Mouse (Mus musculus) midbrain, embryonic 16.5 days (tissue): Measurements from ENCODE around the gene Cfi. TPM values are rescaled to one million over a fixed set of nuclear protein-coding genes. Genes with fewer than 3 reads are reported as not detected.

Experiments
- ATAC-seq: fragments of 200-750 bp; cut with Nextera tagmentation; 2 replicates; pipeline ENCODE4 v1.8.0; 2017; ENCODE audit warnings: moderate TSS enrichment
- H3K27ac ChIP-seq: fragments of 300-500 bp; sonication (generic); 2 replicates; pipeline ENCODE4 v1.5.1; 2014; ENCODE audit warnings: mild to moderate bottlenecking, low read length, mixed read lengths
- H3K27me3 ChIP-seq: fragments of 300-500 bp; sonication (generic); 2 replicates; pipeline ENCODE4 v1.6.1; 2014; ENCODE audit warnings: low read depth, low read length, mixed read lengths; ENCODE audit not compliant: control insufficient read depth, insufficient read depth
- H3K36me3 ChIP-seq: fragments of 300-500 bp; sonication (generic); 2 replicates; pipeline ENCODE4 v1.6.1; 2014; ENCODE audit warnings: mild to moderate bottlenecking, low read length, moderate library complexity, mixed read lengths; ENCODE audit not compliant: control insufficient read depth, insufficient read depth
- H3K4me1 ChIP-seq: fragments of 300-500 bp; sonication (generic); 2 replicates; pipeline ENCODE4 v1.6.1; 2014; ENCODE audit warnings: mild to moderate bottlenecking, low read length, mixed read lengths; ENCODE audit not compliant: control insufficient read depth, insufficient read depth
- H3K4me2 ChIP-seq: fragments of 300-500 bp; sonication (generic); 2 replicates; pipeline ENCODE4 v1.6.1; 2014; ENCODE audit warnings: mild to moderate bottlenecking, low read length, mixed read lengths
- H3K4me3 ChIP-seq: fragments of 300-500 bp; sonication (generic); 2 replicates; pipeline ENCODE4 v1.5.1; 2014; ENCODE audit warnings: low read depth, mild to moderate bottlenecking, low read length, moderate library complexity, mixed read lengths
- H3K9ac ChIP-seq: fragments of 300-500 bp; sonication (generic); 2 replicates; pipeline ENCODE4 v1.6.1; 2014; ENCODE audit warnings: low read depth, low read length, mixed read lengths
- H3K9me3 ChIP-seq: fragments of 300-500 bp; sonication (generic); replicated peaks from 2 replicates; pipeline ENCODE4 v1.6.1; 2014; ENCODE audit warnings: mild to moderate bottlenecking, low read length, mixed read lengths; ENCODE audit not compliant: control insufficient read depth, poor library complexity, severe bottlenecking
- WGBS: fragments of 180-500 bp; shearing (Covaris S2); extraction: QIAGEN DNeasy Blood & Tissue Kit; methylation state at CpG from one replicate; pipeline ENCODE4 v1.1.7; 2014; 5-methylcytosine and 5-hydroxymethylcytosine counted together
- polyA plus RNA-seq: library from polyadenylated mRNA; unstranded; fragments of >200 nt; fragmentation: Nextera tagmentation; extraction: Ambion mirVana; gene quantifications from 2 replicates; pipeline ENCODE4 v1.2.1, GENCODE M21; 2015

Cfi gene
- polyA plus RNA-seq, 1 experiment from 2014 or later = 0.45 TPM

DNA sequence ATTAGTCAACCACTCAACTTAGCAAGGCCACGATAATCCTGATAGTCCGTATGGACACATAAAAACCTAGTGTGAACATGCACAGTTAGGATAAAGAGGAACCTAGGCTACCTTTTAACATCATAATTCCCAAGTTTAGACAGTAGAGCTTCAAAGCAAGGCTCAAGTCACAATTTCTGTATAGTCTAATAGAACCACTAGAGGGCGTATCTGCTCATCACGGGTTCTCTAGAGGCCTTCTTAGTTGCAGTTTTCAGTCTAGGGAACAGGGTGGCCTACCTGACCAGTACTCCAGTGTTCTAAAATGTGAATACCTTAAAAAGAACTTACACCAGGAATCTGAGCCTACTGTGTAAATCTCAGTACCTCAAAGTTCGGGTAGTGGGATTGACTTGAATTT lies 12.4 kb upstream of the Cfi start:
- Histone ChIP-seq H3K4me3 (no peak overlapping the region), H3K9me3 (no peaks in the 10 kb centered on the region), H3K36me3 (peaks cover 14% of the 10 kb centered on the region), H3K4me1 (no peaks in the 10 kb centered on the region), H3K27ac (no peak overlapping the region), H3K9ac (no peak overlapping the region), H3K4me2 (no peak overlapping the region), H3K27me3 (no peaks in the 10 kb centered on the region)
- no peak for ATAC-seq
- 56% methylated on average over 5 of the region's 5 CpGs for WGBS

DNA sequence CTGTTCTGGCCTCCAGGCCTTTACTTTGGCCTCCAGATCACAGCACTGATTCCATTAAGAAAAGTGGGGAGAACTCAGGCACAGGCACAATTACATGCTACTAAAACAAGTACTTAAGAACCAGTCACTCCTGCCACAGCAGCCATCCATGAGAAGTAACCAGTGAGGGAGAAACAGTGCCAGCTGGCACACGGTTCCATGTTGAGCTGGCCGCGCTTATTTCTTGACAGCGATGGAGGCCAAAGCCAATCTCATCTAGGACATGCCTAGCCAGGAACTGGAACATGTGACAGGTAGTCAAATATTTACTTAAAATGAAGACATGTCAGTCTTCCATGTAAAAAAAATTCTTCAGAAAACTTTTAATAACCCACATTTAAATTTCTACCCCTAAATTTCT lies 11.5 kb upstream of the Cfi start:
- H3K36me3 ChIP-seq = peaks cover 14% of the 10 kb centered on the region
- 90% methylated on average over 4 of the region's 4 CpGs for whole genome bisulfite sequencing
- H3K4me3 ChIP-seq = no peak overlapping the region
- H3K27ac ChIP-seq = no peak overlapping the region
- no peaks in the 10 kb centered on the region for H3K27me3 ChIP-seq
- no peak for ATAC-seq
- no peak overlapping the region for H3K9ac ChIP-seq
- H3K4me1 ChIP-seq = peaks cover 3% of the 10 kb centered on the region
- H3K4me2 ChIP-seq = no peak overlapping the region
- H3K9me3 ChIP-seq = no peaks in the 10 kb centered on the region

DNA sequence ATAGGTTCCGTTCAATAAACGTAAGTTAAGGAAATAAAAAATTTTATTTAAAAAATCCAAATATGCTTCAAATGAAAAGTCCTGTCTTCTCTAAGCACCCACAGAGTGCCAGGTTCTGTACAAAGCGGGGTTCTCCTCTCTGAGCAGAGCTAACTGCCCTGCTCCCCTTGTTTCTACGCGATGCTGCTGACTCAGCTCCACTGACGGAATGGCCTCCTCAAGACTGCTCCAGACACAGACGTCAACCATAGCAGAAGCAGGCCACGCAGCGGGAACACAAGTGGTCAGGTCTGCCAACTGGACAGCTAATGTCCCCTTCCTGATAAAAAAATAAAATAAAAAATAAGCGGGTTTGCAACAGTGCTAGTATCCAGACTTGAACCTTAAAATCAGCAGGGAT lies 10.8 kb upstream of the Cfi start:
- Histone ChIP-seq H3K9ac (no peak overlapping the region), H3K36me3 (peaks cover 14% of the 10 kb centered on the region), H3K4me1 (peaks cover 11% of the 10 kb centered on the region), H3K27me3 (no peaks in the 10 kb centered on the region), H3K4me3 (no peak overlapping the region), H3K9me3 (no peaks in the 10 kb centered on the region), H3K27ac (no peak overlapping the region), H3K4me2 (no peak overlapping the region)
- WGBS = 89% methylated on average over 10 of the region's 10 CpGs
- ATAC-seq = no peak

DNA sequence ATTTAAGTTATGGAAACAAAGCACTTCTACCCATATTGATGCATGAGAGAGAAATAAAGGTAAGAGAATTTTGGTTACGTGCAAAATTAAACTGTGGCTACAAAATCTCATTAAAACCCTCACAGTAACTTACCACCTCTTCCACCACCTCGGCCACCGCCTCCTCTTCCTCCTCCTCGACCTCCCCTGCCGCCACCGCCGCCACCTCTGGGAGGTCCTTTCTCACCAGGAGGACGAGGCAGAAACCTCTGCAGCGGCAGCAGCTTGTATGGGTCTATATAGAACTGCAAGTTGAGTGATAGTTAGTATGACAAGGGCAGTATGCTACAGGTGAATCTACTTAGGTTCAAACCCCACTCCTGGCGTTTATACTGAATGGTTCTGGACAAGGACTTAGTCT lies 9.0 kb upstream of the Cfi start:
- H3K9ac ChIP-seq = no peak overlapping the region
- H3K4me2 ChIP-seq = no peak overlapping the region
- H3K36me3 ChIP-seq = peaks cover 14% of the 10 kb centered on the region
- H3K4me3 ChIP-seq = no peak overlapping the region
- 89% methylated on average over 10 of the region's 10 CpGs for WGBS
- no peaks in the 10 kb centered on the region for H3K27me3 ChIP-seq
- peaks cover 16% of the 10 kb centered on the region for H3K4me1 ChIP-seq
- no peak for ATAC-seq
- no peak overlapping the region for H3K27ac ChIP-seq
- H3K9me3 ChIP-seq = no peaks in the 10 kb centered on the region

DNA sequence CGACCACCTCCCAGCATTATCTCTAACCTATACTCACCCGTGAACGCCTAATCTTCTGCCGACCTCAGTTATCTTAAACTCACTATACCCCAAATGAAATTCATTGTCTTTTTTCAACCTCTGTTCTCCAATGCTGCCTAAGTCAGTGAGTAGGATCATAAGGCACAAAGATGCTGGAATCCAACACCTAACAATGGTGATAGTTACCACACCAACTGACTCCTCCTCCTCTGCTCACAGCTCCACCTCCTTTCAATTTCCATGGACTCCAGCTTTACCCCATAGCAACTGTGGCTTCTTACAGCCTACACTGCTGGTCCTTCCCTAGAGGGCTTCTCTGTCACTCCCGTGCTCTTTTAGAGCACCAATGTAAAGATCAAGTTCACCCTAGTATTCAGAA lies 8.0 kb upstream of the Cfi start:
- WGBS = 96% methylated on average over 5 of the region's 5 CpGs
- Histone ChIP-seq H3K9ac (no peak overlapping the region), H3K4me2 (no peak overlapping the region), H3K4me3 (no peak overlapping the region), H3K27me3 (no peaks in the 10 kb centered on the region), H3K9me3 (no peaks in the 10 kb centered on the region), H3K36me3 (peaks cover 14% of the 10 kb centered on the region), H3K27ac (no peak overlapping the region), H3K4me1 (peaks cover 17% of the 10 kb centered on the region)
- no peak for ATAC-seq

DNA sequence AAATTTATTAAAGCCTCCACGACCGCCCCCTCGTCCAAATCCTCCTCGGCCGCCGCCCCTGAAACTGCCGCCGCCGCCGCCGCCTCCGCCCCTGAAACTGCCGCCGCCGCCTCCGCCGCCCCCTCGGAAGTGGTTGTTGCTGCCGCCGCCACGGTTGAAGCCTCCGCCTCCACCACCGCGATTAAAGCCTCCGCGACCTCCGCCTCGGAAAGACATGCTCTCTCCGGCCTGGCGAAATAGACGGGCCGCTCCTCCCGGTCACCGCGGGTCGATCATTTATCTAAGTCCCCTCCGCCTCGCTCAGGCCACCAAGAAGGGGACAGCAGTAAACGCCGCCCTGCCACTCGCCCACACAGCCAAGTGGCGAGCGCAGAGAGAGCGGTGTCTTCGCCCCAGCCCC lies 5.1 kb upstream of the Cfi start:
- ATAC-seq = no peak; the same call in 1 of the 2 replicates
- no peaks in the 10 kb centered on the region for H3K9me3 ChIP-seq
- H3K9ac ChIP-seq = peak overlapping the region; percentile 75
- WGBS = under 1% methylated on average over 33 of the region's 45 CpGs
- peaks cover 17% of the 10 kb centered on the region for H3K4me1 ChIP-seq
- H3K4me2 ChIP-seq = peak overlapping the region; percentile 84
- no peaks in the 10 kb centered on the region for H3K27me3 ChIP-seq
- H3K4me3 ChIP-seq = peak overlapping the region; percentile 96
- H3K27ac ChIP-seq = peak overlapping the region; percentile 83
- H3K36me3 ChIP-seq = peaks cover 2% of the 10 kb centered on the region

DNA sequence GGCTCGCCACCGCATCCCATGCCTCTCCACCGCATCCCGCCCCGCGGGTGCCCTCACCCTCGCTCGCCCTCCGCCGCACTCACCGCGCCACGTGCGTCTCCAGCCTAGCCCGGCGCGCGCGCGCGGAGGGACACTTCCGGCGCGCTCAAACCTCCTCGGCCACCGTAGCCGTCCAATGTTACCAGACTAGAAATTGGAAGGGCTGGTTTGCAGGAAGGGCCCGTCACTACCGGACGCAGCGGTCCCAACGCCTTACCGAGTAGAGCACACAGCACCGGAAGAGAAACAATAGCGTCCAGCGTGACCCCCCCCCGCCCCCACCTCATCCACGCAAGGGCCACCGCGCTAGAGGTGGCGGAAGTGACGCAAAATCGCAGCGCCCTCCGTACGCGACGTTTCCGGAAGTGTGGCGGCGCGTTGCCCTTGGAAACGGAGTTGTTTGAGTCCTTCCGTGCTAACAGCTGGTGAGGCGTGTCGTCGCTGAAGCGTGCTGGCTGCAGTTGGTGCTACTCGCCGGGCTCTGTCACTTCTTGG lies 4.6 kb upstream of the Cfi start, which contains the start of gene Gar1:
Gene Gar1, minus strand, starts transcription at position 362 of the 534 bp plus-strand sequence.
- H3K4me2 ChIP-seq = peak within 1 kb of the TSS; percentile 84
- ATAC-seq = peak; percentile 98
- peak within 1 kb of the TSS; percentile 83 for H3K27ac ChIP-seq
- H3K4me3 ChIP-seq = peak within 1 kb of the TSS; percentile 96
- peak within 1 kb of the TSS; percentile 75 for H3K9ac ChIP-seq
- H3K27me3 ChIP-seq = no peaks in the 10 kb centered on the region
- peaks cover under 1% of the 10 kb centered on the region for H3K36me3 ChIP-seq
- H3K4me1 ChIP-seq = peaks cover 17% of the 10 kb centered on the region
- no peaks in the 10 kb centered on the region for H3K9me3 ChIP-seq
- WGBS = under 1% methylated on average over 60 of the region's 60 CpGs

DNA sequence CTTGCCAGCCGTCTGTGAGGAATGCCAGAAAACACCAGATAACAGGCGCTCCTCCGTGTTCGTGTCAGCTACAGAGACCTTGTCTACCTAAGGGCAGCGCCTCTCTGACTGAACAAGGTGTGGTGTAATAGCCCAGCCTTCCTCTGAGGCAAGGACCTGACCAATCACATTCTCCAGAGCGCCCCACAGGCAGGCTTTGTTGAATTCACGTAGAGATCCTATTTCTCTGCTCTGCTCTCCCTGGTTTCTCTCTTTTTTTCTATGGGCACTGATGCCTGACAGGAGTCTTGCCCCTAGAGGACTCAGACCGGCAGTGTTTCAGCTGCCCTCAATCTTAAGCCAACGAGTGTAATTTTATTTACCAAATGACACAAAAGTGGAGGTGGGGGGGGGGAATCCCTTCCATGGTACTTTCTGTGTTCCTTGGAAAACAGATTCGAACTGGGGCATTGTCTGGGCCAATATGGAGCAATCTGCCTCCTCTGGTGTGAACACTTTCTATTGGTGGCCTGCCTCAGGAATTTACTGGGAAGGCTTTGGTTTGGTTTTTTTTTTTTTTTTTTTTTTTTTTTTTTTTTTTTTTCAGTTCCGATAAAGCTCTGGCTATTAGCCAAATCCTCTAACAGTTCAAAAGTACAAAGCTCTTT lies 490 bp downstream of the Cfi start:
- H3K9me3 ChIP-seq = no peaks in the 10 kb centered on the region
- no peak overlapping the region for H3K4me2 ChIP-seq
- peaks cover 3% of the 10 kb centered on the region; the same call in 1 of the 2 replicates for H3K4me1 ChIP-seq
- no peak for ATAC-seq
- H3K4me3 ChIP-seq = no peak overlapping the region
- H3K27me3 ChIP-seq = no peaks in the 10 kb centered on the region
- WGBS = 11% methylated on average over 11 of the region's 11 CpGs
- no peaks in the 10 kb centered on the region for H3K36me3 ChIP-seq
- no peak overlapping the region for H3K27ac ChIP-seq
- no peak overlapping the region for H3K9ac ChIP-seq

DNA sequence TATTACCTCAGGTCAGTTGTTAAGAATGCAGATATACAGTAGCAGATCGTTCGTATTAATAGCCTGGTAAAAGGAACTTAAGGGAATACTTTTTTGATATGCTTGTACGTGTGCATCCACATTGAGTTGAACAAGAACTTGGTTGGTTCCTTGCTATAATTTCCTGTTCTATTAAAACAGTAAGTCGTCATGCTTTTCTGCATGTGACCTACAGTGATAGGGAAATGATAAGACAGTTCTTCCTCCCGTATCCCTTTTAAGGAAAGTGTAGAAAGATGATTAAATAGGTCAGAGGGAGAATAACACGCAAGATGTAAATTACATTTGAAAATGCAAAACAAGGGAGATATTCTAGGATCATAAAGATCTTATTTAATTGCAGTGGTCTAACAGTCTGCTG lies 1.3 kb downstream of the Cfi start:
- Histone ChIP-seq H3K9ac (no peak overlapping the region), H3K27me3 (no peaks in the 10 kb centered on the region), H3K4me3 (no peak overlapping the region), H3K4me1 (no peaks in the 10 kb centered on the region), H3K27ac (no peak overlapping the region), H3K4me2 (no peak overlapping the region), H3K36me3 (no peaks in the 10 kb centered on the region), H3K9me3 (no peaks in the 10 kb centered on the region)
- no peak for ATAC-seq
- 92% methylated on average over 6 of the region's 6 CpGs for WGBS
